Mouse (Mus musculus) right cerebral cortex, postnatal 25 days (tissue): ENCODE results near the gene Etnk2.

Experiments
- DNase-seq: peaks from one replicate; pipeline ENCODE4 v3.0.0; 2022

The Etnk2 gene

GRCm38 (mm10) chr1:133383157-133383783, 19.9 kb downstream of the Etnk2 start:
- DNase-seq: no peak

DNA sequence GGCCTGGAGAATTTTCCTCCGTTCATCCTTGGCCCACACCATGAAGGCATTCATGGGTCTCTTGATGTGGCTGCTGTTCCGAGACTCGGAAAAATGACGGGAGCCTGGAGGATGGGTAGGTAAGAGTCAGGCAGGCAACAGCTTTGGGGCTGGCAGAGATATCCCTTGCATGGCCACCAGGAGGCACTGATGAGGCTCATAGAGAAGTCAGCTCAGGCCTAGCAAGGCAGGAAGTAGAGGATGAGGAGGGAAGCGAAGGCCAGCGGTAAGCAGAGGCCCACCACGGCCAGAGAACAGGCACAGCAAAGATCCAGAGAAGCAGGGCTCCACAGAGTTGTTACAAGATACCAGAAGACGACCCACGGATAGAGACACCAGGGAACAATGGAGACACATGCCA, 22.1 kb downstream of the Etnk2 start:
- DNase-seq: no peak

DNA sequence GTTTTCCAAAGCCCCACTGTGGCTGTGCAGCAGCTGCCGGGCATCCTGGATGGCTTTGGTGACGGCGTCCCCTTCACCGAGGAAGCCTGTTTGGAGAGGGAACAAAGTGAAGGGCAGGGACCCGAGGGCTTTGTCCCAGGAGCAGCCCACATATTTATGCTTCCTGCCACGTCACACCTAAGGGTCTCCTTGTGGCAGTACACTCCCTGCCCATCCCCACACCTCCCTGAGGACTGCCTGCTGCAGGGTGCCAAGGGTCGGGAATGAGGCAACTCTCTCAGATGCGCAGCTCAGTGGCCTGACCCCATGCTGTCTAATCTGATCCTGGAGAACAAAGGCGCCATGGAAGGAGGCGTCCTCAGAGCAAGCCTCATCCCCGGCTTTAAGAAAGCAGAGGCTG, 22.8 kb downstream of the Etnk2 start:
- no peak for DNase-seq

DNA sequence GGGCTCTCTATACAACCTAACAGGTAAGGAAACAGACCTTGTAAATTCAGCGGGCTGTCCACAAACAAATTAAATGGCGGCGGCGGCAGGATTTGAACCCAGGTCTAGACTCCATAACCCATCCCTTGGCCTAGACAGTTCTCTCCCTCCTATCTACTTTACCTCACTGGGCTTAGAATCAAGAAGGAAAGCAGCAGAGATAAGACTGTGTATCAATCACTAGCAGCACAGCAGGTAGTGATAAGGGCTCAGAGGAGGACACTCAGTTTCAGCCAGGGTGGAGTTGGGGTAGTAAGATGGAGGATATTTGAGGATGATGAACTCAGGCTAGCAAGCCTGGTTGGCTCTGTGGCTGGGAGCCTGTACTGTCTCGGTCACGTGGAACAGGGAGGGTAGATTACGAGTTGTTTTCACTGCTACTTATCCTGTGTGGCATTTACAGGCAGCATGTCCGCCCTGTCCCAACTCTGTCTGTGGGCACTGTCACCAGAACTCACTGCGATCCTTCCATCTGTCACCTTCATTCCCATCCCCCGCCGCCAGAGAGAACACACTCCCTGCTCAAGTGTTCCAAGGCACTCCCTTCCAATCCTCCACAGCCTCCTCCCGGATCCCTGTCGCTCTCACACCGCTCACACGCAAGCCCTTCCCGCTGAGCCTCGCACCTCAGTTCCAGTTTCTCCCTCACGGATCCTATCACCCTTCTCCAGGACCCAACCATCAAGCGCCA, 24.3 kb downstream of the Etnk2 start:
- DNase-seq: no peak

DNA sequence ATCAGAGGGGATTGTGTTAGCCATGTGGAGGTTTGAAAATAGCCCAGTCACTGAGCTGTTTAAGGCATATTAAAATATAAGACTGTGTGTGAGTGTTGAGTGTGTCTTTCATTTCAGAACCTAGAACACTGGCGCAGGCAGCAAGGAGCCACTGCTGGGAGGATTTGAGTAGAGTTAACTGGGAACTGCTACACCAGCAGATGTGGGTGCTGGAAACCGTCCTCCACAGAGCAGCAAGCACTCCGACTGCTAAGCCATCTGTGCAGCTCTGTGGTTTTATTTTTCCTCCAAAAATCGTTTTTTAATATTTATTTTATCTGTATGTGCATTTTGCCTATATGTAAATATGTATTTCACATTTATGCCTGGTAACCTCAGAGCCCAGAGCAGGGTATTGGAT, 31.3 kb downstream of the Etnk2 start:
- no peak for DNase-seq

- DNase-seq: no peak
Measured at GRCm38 (mm10) chr1:133396693-133397092, 33.3 kb downstream of the Etnk2 start.

DNA sequence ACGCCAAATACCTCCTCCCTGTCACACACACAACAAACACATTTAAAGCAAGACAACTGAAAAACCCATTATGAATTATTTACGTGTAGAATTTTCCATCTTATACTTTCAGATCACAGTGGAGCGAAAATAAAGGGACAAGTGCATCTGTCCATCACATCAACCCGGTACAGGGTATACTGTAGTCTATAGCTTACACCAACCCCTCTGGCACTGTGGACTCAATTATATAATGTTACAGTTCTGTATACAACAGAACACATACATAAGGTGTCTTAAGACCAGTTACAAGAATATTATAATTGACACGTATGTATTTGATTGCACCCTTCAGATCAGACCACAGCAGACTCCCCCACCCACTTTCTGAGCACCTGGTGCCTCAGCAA, 33.7 kb downstream of the Etnk2 start:
- DNase-seq: no peak

DNA sequence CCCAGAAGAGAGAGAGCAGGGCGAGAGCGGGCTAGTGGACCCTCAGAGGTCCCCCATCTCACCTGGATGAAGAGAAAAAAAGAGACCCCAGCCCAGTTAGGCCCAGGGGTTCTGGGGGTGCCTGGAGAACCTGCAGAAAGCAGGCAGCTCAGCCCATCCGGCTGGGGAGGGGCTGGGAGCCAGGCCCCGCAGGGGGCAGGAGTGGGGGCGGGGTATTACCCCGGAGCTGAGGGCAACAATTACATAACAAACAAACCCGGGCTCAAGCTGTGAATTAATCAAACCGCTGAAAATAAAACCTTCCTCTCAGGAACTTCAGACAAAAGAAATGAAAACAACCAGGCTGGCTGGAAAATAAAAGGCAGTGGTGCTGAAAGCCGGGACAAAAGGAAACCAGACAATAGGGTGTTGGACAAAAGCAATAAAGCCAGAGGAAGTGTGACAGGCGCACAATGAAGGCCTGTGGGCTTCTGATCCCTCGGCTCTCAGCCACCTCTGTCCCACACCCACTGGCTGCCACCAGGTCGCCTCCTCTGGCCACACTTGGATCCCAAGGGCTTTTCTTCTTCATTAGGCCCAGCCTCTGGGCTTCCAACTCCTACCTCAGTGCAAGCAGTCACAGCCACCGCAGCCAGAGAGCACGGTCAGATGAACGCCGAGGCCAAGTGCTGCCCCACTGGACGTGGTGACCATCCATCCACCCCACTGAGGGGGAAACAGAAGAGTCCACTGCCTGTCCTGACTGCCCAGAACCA, 34.3 kb downstream of the Etnk2 start:
- no peak for DNase-seq

GRCm38 (mm10) chr1:133400014-133400725, 36.8 kb downstream of the Etnk2 start:
- no peak for DNase-seq

DNA sequence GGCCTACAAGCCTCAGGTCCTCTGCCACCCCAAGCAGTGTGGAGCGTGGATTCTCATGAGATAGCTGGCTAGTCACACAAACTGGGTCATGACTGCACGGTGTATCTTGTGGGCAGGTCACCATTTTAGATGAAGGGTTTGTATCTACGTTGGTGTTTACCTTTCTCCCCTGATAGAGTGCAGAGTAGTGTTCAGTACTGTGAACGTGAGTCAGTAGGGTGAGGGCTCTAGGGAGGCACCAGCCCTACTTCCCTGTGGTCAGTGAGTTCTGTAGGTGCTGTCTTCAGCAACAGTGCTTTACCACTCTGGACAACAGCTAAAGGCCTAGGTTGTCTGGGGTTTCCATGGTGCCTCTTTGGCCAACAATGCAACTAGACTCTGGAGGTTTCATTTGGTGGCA, 40.6 kb downstream of the Etnk2 start:
- no peak for DNase-seq

- DNase-seq: no peak
Measured at GRCm38 (mm10) chr1:133406614-133407013, 43.2 kb downstream of the Etnk2 start.

GRCm38 (mm10) chr1:133407436-133407835, 44.1 kb downstream of the Etnk2 start:
- no peak for DNase-seq

GRCm38 (mm10) chr1:133408321-133408720, 44.9 kb downstream of the Etnk2 start:
- DNase-seq: no peak

DNA sequence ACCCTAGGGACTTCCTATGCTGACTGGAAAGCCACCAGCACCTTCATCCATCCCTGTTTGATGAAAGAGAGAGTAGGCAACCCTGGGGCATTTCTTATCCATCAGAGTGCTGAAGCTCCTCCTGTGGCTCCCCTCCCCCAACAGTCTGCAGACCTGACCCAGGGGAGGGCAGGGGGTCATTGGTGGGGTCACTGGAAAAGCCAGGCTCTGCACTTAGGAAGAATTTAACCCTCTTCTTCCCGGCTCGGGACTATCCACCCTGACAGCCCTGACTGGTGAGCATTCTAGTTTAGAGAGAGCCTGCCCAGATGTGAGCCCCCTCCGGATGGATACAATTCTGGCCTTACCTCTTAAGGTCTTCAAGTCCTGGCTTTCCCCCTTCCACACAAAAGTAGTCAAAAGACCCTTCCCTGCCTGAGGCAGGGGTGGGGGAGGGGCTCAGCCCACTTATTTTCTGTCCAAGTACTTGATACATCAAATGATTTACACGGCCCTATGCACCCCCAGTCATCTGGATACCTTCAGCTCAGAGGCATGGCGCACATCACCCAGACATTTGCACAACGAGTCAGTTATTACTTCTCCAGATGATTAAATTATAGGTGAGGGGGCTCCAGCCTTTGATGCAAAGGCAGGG, 45.6 kb downstream of the Etnk2 start:
- no peak for DNase-seq

DNA sequence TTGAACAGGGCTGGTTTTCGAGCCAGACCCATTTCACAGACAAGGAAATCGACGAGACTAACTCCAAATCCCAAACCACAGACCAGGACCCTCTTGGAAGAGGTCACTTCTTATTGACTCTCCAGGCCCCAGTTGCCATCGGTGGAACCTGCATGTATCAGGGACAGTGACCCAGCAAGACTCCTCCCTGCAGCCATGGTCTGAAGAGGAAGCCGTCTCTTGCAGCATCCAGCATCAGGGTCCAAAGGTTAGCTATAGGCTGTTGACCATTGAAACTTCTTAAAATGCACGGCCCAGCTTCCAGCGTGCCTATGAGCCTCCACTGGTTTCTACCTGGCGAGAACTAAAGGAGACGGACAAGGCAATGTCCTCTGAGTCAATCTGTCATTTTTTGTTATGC, 46.4 kb downstream of the Etnk2 start:
- no peak for DNase-seq

DNA sequence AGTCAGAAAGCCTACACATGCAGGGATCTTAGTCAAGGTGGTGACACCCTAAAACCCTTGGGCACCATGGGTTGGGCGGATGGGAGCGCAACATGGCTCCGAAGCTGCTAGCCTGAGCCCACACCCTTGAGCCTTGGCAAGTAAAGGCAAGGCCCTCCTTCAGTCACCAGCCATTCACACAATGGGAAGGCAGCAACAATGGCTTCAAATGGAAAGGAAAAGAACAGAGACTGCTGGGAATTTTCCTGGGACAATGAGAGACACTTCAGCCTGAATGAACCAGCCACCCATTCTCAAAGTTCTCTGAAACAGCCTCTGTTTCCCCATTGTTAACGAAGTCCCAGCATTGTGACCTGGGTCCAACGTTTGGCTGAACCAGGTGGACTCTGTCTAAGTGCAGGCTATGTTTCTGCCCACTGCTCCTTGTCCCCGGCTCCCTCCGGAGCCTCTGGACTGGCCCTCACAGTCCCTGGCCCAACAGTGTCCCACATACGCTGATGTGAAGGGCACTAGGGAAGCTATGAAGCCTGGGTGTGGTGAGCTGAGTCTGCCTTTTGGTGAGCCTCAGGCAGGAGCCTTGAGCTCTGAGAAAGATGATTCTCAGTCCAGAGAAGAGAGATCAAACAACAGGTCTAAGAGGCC, 48.3 kb downstream of the Etnk2 start:
- DNase-seq: no peak

- DNase-seq: no peak
Measured at GRCm38 (mm10) chr1:133412941-133413340, 49.6 kb downstream of the Etnk2 start.

DNA sequence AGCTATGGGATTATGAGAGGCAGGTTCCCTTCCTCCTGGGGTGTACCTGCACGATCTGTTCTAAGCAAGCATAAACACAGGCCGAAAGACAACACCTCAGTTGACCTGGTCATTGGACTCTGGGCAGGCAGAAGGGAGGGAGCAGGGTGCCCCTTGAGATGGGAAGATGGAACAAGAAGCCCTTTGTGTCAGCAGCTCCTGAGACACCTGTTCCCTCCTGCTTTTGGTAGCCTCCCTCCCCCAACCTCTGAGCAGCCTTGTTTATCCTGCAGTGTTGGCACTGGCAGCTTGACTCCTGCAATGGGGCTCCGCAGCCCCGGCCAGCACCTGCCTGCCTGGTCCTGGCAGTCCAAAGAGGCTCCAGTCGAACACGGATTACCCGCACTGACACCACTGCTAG, 51.7 kb downstream of the Etnk2 start:
- DNase-seq: no peak

- no peak for DNase-seq
Measured at GRCm38 (mm10) chr1:133415505-133415904, 52.1 kb downstream of the Etnk2 start.

DNA sequence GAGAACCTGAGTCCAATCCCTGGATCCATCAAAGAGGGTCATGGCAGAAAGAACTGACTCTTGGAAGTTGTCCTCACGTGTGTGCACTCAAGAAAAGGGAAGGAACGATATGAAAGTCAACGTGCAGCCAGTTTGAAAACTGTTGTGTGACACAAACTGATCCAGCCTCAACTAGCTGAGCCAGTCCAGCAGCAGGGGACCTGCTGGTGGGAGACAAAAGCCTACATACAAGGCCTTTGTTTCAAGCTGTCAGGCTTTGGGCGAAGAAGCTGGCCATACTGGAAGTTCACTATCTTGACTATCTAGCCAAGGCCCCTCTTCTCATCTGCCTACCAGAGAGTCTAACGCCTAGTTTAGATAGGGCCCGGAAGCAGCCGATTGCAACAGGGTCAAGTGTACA, 53.1 kb downstream of the Etnk2 start:
- no peak for DNase-seq

- no peak for DNase-seq
Measured at GRCm38 (mm10) chr1:133417113-133417512, 53.7 kb downstream of the Etnk2 start.

DNA sequence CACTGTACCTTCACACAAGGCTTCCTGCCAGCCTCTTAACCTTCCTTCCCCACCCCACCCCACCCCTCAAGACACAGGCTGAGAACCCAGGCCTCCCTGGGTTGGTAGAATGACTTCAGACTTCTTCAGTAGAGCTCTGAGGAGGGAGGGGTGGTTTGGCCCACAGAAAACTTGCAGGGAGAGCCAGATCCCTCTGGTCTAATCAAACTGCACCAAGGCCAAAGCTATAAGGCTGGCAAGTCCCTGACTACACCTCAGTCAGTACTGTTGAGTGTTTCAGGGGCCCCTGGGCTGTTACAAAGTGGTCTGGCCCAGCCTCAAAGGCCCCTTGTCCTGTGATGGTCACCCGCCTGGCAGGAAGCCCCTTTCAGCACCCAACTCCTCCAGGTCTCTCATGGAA, 54.2 kb downstream of the Etnk2 start:
- no peak for DNase-seq
